Mouse (Mus musculus) small intestine, adult 2 months (tissue): ENCODE results near the gene Nav2.

Experiments used
- CTCF ChIP-seq: fragments of 200-500 bp; IDR thresholded peaks from 2 replicates; pipeline ENCODE4 v1.5.1; 2012; ENCODE audit warnings: low read depth, mild to moderate bottlenecking, control low read depth, inconsistent platforms, low read length, moderate library complexity, mixed read lengths; ENCODE audit not compliant: insufficient replicate concordance, insufficient read length; ENCODE audit errors: extremely low read depth
- POLR2A ChIP-seq: fragments of 200-500 bp; IDR thresholded peaks from 2 replicates; pipeline ENCODE4 v1.6.1; 2012; ENCODE audit warnings: low read depth, mild to moderate bottlenecking, control low read depth, inconsistent platforms, low read length, moderate library complexity

DNA sequence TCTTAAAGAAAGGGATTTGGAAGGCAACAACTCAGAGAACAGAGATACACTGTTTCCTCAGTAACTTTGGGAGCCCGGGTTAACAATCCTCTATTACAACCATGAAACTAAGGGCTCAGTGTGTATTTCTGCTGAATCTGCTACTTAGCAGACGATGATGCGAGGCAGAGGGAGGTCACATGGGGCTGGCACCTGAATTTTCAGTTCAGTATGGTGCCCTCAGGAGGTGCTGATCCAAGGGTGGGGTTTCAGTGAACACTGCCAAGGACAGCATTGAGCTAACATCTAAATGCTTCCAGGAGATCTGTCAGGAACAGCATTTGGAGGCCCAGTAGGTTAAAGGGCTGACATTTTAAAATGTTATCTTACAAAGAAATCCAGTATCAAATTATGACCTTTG, 28.9 kb upstream of the Nav2 start:
- TF ChIP-seq POLR2A, result no peak
- no peak for TF ChIP-seq CTCF
